Mouse (Mus musculus): Measurements from ENCODE around the gene Igf2bp1. TPM values are rescaled to one million over a fixed set of nuclear protein-coding genes. Genes with fewer than 3 reads are reported as not detected.

Igf2bp1 gene
- not detected for polyA plus RNA-seq (2017; shearing (Covaris generic))

DNA sequence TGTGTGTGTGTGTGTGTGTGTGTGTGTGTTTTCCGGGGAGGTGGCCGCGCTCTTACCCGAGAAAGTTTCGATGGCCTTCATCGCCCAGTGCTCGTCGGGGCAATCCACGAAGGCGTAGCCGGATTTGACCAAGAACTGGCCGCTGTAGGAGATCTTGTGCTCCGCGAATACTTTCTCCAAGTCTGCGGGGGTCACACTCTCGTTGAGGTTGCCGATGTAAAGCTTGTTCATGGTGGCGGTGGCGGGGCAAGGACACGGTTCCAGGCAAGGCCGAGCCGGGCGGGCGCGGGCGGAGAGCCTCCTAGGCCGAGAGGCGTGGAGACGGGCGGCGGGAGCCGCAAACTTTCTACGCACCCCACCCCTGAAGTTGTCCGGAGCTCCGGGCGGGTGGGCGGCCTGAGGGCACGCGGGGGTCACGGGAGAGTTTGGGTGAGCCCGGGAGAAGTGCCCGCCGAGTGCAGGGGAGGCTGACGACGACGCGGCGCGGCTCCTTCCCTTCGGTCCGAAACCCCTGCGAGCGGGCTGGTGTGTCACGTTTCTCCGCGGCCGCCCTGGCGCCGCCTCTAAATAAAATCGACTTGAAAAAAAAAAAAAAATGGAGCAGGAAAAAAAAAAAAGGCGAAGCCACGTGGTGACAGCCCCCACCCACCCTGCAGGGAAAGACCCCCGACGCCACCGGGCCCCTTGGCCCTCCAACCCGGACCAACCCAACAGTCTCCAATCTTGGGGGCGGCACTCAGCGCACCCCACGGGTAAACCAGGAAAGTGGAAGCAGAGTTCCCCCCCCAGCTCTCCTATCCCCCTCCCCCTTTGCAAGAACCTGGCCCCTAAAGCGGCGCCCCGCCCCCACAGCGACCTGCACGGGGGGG, at the start of gene Igf2bp1:
TSS of gene Igf2bp1 (minus strand) at position 538 of the 869 bp plus-strand sequence.
- no peak for ATAC-seq

DNA sequence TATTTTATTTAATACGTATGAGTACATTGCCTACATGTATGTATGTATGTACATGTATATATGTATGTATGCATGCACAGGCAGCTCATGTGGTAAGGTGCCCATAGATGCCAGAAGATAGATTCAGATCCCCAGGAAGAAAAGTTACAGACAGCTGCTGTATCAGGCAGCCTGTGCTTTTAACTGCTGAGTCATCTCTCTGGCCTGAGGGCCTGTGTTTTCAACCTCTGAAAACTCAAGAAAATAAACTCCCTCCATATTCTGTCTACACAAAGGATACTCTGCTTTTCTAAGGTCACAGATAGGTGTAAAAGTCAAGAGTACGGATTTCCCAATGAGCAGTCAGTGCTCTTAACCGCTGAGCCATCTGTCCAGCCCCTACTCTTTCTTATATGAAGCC, 45.1 kb upstream of the Igf2bp1 start:
- no peak for ATAC-seq

DNA sequence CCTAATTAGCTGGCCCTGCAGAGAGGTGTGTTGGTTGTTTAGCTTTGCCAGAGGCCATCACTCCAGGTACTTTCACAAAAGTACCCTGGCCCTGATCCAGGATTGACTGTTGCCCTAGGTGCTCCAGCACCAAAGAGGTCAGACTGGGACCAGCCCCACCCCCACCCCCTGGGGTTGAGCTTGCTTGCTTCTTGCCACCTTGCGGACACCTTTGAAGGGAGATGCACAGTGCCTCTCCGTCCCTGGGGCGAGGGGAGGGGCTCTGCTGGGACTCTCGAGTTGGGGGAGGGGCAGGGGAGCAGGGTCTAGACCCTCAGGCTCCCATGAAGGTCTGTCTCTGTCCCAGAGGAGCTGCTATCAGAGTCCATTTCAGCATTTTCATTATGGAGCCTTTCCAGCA, 44.2 kb upstream of the Igf2bp1 start:
- no peak for ATAC-seq

DNA sequence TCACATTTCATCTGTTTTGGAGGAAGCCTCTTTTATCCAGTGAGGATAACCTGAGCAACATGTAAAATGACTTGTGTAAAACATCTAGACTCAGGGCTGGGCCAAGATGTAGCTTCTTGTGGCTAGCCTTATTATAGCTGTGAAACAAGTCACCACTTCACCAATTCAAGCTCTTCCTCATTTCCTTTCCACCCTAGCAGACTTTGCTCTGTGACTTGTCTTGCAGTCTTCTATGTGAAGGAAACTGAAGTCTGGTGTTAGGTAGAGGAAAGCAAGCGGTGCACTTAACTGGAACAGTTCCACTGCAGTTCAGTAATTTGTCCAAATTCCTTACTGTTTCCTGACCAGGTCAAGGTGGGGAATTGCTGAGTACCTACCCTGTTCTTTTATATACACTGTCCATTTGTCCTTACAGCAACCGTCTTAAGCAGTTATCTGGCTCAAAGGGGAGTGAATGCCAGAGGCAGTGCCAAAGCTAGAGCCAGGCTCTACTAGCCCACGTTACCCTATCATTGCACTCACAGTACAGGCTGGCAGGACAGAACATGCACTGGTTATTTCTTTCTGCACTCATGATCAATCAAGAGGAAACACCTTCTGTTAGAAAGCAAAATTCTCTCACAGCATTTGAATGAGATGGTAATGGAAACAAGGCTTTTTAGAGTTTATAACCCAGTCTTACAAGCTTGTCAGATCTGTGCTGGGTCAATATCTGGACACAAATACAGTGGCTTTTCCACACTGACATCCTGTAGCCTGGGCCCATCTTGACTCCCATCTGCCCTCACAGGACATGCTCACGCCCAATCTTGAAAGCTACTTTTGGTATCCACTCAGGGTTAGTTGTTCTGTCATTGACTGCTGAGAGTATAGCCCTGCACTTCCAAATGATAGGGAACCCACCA, 42.0 kb upstream of the Igf2bp1 start:
- no peak for ATAC-seq

DNA sequence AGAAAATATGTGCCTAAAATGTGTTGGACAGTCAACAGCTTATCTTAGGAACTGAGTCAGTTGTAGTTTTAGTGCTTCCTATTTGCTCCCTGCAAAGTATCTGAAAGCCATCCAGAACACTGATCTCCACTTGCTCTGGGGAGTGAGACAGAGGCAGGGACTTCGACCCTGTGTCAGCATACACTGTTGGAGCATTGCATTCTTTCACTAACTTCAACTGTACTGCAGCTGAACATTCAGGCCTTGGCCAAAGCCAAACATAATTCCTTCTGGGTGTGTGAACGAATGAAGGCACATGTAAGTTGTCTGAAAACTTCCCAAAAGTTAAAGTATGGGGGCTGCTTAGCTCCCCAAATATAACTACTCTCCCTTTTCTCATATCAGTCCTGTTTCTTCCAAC, 41.1 kb upstream of the Igf2bp1 start:
- ATAC-seq = no peak

DNA sequence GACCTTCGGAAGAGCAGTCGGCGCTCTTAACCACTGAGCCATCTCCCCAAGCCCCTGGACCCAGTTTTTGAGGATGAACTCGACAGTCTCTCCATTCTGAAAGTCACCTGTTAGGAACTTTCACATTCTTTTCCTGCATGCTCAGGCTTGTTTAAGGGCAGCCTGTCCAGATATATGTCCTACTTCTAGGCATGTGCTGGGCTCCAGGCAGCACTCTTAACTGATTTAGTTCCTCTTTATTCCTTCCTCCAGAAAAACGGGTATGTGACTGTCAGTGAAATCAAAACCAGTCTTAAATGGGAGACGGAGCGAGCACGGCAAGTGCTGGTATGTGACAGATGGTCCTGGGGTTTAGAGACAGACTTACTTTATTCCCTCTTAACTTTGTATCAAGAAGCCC, 40.3 kb upstream of the Igf2bp1 start:
- ATAC-seq = no peak

DNA sequence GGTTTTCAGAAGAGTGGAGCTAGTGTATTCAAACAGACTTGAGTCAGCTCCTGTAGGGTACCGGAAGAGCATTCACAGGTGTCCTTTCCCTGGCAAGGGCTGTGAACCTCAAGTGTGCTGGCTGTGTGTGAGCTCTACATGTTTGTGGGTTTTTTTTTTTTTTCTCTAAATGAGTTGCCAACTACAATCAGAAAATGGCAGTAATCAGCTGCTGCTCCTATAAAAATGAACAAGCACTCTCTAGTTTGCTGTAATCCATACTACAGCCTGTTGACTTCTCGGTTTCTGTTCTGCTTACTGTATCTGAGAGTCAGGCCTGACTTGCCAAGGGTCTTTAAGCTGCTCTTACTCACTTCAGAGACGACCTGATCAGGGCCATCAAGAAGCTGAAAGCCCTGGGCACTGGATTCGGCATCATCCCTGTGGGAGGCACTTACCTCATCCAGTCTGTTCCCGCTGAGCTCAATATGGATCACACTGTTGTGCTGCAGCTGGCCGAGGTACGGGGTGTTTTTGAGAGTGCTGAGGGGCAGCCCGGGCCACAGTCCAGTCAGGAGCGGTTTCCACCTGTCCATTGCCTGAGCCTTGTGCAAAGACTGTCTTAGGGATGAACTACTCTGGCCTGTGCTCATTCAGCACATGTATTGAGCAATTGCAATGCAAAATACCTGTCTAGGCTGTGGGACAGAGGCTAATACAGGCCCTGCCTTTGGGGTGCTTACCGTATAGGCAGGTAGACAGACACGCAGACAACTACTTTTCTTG, 39.2 kb upstream of the Igf2bp1 start:
- no peak for ATAC-seq

DNA sequence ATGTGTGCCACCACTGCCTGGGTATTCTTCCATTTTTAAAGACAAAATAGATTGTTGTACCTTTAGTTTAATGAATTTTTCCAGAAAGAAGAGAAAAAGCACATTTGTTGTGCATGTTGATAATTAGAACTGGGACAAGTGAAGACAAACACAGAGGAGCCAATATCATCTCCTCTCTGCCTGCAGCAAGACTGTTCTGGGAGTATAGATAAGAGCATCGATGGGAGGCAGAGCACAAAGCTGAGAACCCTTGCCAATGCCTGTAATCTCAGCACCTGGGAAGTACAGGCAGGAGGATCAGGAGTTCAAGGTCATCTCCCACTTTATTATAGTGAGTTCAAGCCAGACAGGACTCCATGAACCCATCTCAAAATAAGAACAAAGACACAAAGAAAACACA, 32.8 kb upstream of the Igf2bp1 start:
- no peak for ATAC-seq

DNA sequence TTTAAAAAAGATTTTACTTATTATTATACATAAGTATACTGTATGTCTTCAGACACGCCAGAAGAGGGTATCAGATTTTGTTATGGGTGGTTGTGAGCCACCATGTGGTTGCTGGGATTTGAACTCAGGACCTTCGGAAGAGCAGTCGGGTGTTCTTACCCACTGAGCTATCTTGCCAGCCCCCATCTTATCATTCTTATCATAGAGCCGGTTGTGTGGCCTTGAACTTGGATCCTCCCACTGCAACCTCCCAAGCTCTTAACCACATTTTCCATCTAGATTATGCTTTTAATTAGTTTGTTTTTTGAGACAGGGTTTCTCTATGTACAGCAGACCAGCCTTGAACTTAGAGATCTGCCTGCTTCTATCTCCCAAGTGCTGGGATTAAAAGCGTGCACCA, 31.8 kb upstream of the Igf2bp1 start:
- ATAC-seq = no peak

DNA sequence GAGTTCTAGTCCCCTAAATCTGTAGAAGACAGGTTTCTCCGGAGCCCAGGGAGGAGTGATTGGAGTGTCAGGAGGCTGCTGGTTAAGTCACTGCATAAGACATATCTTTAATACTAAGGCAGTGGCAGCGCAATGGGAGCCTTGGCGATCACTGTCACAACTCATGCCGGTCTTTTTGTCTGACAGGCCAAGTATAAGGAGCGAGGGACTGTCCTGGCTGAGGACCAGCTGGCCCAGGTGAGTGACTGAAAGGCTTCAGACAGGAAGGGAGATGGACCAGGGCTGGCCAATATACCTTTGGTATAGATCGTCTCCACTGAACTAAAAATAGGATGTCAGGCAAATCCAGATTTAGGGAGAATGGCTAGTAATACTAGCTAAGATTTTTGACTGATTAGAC, 29.4 kb upstream of the Igf2bp1 start:
- ATAC-seq = no peak

DNA sequence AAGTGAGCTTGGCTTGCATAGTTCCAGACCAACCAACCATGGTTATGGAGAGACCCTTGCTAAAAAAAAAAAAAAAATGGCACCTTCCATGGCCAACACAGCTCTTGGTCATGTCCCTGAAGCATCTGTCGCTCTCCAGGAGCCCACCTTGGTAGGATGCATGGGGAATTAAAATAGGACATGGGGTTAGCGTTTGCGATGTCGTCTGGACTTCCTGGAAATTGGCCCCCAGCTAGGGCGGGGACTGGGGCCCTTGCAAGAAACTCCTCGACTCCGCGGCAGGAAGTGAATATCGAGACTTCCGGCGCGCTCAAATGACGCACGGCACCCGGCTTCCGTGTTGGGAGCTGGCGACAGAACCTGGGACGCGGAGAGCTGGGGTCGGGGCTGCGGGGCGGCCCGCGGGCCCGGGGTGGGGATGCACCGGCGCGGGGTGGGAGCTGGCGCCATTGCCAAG, 28.9 kb upstream of the Igf2bp1 start, which contains the start of gene Snf8:
TSS of gene Snf8 (plus strand) at position 290 of the 457 bp plus-strand sequence.
- peak; percentile 88 for ATAC-seq

DNA sequence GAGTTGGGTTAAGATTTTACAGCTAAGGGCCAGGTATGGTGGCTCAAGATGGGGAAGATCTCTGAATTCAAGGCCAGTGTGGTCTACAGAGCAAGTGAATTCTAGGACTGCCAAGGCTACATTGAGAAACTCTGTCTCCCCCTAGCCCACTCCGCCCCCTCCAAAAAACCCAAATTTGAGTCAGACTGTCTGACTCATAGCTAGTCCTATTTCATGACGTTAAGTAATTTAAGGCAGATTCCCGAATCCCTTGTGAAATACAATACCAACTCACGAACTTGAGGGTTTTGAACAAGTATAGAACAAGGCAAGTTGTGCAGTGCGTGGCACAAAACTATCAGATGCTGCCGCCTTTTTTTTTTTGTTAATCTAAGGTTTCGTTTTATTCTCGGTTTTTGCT, 28.4 kb upstream of the Igf2bp1 start:
- ATAC-seq = peak; percentile 9

DNA sequence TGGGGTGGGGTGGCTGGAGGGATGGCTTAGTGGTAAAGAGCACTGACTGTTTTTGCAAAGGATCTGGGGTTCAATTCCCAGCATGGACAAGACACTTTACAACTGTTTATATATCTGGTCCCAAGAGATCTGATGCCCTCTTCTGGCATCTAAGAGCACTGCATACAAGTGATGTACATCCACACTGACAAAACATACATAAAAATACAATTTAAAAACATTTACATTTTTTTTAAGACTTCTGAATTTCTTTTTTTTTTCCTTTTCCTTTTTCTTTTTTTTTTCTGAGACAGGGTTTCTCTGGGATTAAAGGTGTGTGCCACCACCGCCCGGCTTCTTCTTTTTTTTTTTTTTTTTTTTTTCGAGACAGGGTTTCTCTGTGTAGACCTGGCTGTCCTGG, 27.5 kb upstream of the Igf2bp1 start:
- no peak for ATAC-seq

DNA sequence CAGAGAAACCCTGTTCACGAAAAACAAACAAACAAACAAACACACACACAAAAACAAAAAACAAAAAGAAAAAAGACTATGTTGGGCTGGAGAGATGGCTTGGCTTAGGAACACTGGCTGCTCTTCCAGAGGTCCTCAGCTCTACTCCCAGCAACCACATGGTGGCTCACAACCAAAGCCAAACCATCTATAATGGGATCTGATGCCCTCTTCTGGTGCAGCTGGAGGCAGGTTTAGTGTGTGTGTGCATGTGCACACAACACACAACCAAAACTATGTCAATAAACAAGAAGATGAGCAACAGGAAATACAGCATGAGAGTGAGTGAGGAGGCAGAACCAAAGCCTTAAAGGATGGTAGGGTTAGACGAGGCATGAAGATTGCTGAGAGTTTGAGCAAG, 26.0 kb upstream of the Igf2bp1 start:
- ATAC-seq = no peak

DNA sequence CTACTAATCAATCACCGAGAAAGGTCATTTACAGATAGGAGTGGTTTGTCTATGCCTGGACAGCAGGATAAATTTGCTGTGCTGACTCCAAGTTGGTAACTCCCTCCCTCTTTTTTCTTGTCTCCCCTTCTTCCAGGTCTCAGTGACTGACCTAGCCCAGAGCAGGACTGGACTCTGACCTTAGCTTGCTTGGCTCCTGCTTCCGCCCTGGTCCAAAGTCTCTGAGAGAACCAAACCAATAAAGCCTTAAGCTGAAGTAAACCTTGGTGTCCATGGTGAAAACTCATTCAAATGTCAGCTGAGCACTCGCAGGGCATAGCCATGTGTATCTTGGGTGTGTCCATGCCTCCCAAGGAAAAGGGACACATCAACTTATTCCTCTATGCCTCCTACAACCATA, 24.8 kb upstream of the Igf2bp1 start:
- no peak for ATAC-seq

DNA sequence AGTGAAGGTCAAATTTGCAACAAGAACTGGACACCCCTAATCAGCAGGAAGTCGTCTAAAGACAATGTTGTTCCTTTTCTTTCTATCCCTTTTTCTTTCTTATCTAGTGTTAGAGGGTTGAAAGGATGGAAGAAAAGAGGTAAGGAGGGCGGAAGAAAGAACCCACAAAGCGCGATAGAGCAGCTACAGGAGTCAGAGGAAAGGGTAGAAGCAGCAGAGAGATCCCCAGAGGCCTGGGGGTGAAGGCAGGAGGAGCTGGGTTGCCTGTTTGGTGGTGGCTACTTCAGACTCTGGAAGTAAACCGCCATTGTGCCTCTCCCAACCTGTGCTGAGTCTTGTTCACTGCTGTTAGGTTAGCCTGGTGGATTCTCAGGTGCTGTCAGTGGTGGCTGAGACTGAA, 22.4 kb upstream of the Igf2bp1 start:
- ATAC-seq = no peak

DNA sequence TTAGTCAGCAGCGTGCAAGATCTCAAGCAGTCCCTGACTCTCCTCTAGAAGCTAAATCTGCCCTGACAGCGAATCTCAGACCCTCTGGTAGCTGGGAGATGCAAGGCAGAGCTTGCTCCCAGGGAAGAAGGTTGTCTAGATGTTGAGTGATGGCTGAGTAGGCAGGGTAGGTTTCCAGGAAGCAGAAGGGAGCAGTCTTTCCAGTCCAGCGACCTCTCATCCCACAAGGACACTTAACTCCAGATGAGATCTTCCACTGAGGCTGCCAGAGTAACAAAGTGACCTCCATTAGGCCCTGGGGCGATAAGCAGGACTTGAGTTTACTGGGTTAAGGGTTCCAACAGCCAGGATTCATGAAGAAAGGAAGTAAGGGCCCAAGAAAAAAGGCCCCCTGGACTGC, 14.9 kb upstream of the Igf2bp1 start:
- ATAC-seq = no peak

DNA sequence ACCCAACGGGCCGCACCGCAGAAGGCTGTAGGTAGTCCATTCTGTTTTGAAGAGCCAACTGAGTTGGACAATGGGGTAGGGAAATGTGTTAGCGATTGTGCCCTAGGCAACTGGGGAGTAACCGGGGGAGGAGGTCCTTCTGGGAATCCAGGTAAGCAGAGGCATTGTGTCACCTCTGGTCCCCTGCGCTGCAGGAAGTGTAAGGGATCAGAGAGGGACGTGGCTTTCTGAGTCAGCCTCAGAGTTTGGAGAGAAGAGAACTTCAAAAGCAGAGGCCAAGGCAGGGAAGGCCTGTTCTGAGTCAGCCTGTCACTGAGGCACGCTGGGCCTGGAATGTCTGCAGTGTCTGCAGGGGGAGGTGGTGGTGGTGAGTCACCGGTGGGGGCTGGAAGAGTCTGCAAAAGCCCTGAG, 12.2 kb upstream of the Igf2bp1 start:
- ATAC-seq = no peak

DNA sequence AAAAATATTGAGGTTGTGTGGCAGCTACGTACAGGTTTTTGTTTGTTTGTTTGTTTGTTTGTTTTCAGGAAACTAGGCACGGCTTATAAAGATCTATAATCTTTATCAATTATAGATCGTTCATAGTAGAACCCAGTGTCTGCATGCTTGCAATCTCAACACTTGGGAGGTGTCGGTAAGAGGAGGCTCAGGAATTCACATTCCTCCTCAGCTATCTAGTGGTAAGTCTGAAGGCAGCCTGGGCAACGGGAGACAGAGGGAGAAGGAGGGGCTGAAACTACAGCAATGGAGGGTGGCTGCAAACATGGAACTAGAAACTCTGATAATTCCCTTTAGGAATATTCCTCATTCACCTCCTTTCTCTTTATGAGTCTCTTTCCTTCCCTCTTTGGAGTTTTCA, 9.7 kb upstream of the Igf2bp1 start:
- no peak for ATAC-seq

DNA sequence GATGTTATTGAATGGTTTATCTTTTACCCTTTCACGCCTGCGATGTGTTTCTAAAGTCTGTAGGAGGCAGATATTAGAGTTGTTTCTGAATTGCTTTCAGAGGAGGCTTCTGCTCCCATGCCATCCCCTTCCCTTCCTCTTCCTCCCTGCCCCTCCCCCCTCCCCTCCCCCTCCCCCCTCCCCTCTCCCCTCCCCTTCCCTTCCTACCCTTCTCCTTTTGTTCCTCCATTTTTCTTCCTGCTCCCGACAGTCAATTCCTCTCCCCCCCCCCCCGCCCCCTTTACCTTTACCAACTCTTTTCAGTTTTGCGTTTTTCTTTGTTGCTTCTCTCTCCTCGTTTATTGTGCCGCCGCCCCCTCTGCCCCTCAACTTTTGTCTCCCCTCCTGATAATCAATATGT, 6.2 kb upstream of the Igf2bp1 start:
- no peak for ATAC-seq

DNA sequence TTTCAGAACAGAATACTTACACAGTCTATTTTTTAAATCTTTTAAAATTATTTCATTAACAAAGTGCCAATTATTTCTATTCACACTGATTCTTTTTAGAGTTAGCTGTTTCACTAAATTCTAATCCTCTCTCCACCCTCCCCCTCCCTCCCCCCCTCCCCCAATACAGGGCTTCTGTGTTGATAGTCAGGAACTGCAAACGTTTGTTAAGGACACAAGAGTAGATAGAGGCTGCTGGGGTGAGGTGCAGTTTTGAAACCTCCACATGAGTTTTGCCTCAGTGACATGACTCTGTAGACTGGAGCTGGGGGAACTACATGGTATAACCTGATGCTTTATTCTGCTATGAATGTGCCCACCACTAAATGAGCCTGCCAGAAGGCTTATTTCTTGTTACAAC, 3.1 kb upstream of the Igf2bp1 start:
- no peak for ATAC-seq

DNA sequence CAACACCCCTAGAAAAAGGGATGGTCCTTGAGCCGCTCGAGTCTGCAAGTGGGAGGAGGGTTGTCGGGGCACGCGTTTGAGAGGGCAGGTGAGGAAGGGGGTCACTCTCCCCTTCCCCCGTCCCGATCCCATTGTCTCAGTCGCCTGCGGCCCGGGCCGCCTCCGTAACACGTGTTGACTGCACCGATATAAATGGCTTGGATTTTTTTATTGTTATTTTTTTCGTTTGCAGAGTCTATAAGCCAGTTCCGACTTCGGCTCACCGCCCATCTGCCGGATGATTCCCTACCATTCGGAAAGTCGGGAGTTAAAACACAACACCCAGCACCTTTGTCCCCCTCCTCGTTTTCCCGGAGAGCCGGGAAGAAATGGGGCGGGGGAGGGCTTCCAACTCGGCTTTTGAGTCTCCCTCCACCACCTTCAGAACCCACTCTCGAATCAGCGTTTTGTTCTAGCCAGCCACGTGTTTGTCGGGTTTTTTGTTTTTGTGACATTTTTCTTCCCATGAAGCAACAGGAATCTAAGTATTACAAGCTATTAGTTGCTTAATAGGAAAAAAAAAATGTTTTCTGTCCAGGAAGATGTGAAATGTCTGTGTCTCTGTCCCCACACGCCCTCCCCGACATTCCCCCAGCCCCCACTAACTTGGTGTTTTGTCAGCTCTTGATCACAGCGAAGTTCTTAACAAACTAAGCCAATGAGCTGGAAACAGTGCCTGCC, 1.9 kb upstream of the Igf2bp1 start:
- no peak for ATAC-seq

Measured in inflammation-experienced regulatory T-cells, adult 6 months (primary cell).